Mouse (Mus musculus) cortical plate, adult 2 months (tissue): ENCODE results near the gene Zfp641. TPM values are rescaled to one million over a fixed set of nuclear protein-coding genes. Genes with fewer than 3 reads are reported as not detected.

Experiments
- H3K27ac ChIP-seq: fragments of 200-500 bp; 2 replicates; pipeline ENCODE4 v1.5.1; 2012; ENCODE audit warnings: low read length, control low read depth, inconsistent platforms; ENCODE audit not compliant: insufficient read depth
- H3K4me1 ChIP-seq: fragments of 200-500 bp; 2 replicates; pipeline ENCODE4 v1.6.1; 2011; ENCODE audit warnings: low read length; ENCODE audit not compliant: control insufficient read depth, insufficient read depth
- H3K4me3 ChIP-seq: fragments of 200-500 bp; 2 replicates; pipeline ENCODE4 v1.5.1; 2011; ENCODE audit warnings: mild to moderate bottlenecking, low read length, control low read depth; ENCODE audit not compliant: insufficient read depth
- CTCF ChIP-seq: fragments of 200-500 bp; IDR thresholded peaks from 2 replicates; pipeline ENCODE4 v1.5.1; 2011; ENCODE audit warnings: mild to moderate bottlenecking, control low read depth, low read length; ENCODE audit not compliant: insufficient read depth; ENCODE audit errors: extremely low read depth
- POLR2A ChIP-seq: fragments of 200-500 bp; IDR thresholded peaks from 2 replicates; pipeline ENCODE4 v1.6.1; 2011; ENCODE audit warnings: mild to moderate bottlenecking, low read length, control low read depth; ENCODE audit not compliant: insufficient read depth; ENCODE audit errors: extremely low read depth
- polyA plus RNA-seq: library from polyadenylated mRNA; depleted of rRNA; stranded (reverse); fragments of >200 nt; gene quantifications from 2 replicates; pipeline ENCODE4 v1.2.3, GENCODE M21; 2012; rRNA removed

The Zfp641 gene
- polyA plus RNA-seq, 1 experiment, result 10.3 TPM

GRCm38 (mm10) chr15:98256271-98256670 lies 39.7 kb downstream of the Zfp641 start:
- no peak for TF ChIP-seq CTCF
- TF ChIP-seq POLR2A, result no peak
- no peaks in the 10 kb centered on the region for H3K4me1 ChIP-seq
- no peak overlapping the region for H3K4me3 ChIP-seq
- no peak overlapping the region for H3K27ac ChIP-seq

Other genes starting within 250 kb of the Zfp641 start
- gene Pfkm, start 203.6 kb downstream of the Zfp641 start, polyA plus RNA-seq, result 391 and 405 TPM in 2 replicates
- gene Senp1, start 202.4 kb downstream of the Zfp641 start, polyA plus RNA-seq, result 10.3 and 10.6 TPM in 2 replicates
- 66.5 and 69.5 TPM in 2 replicates for gene Asb8, start 130.5 kb downstream of the Zfp641 start, polyA plus RNA-seq
- 22.6 and 23.0 TPM in 2 replicates for gene Ccdc184, start 129.0 kb downstream of the Zfp641 start, polyA plus RNA-seq
- gene Olfr288, start 100.6 kb downstream of the Zfp641 start, polyA plus RNA-seq, result 0.42 and 0.46 TPM in 2 replicates
- gene Gm44579, start 75.2 kb downstream of the Zfp641 start, polyA plus RNA-seq, result 0.25 TPM in 1 of 2 replicates, not detected in the other
- gene Olfr287, start 75.1 kb downstream of the Zfp641 start, polyA plus RNA-seq, result 16.8 and 18.2 TPM in 2 replicates
- gene Olfr286, start 61.7 kb downstream of the Zfp641 start, polyA plus RNA-seq, result not detected in 2 replicates
- not detected in 2 replicates for gene H1fnt, start 38.9 kb downstream of the Zfp641 start, polyA plus RNA-seq
- not detected in 2 replicates for gene Olfr285, start 21.2 kb upstream of the Zfp641 start, polyA plus RNA-seq
- not detected in 2 replicates for gene Olfr284, start 44.8 kb upstream of the Zfp641 start, polyA plus RNA-seq
- gene Olfr283, start 84.8 kb upstream of the Zfp641 start, polyA plus RNA-seq, result 0.21 and 0.26 TPM in 2 replicates
- not detected in 2 replicates for gene Olfr282, start 135.1 kb upstream of the Zfp641 start, polyA plus RNA-seq
- gene Olfr281, start 156.4 kb upstream of the Zfp641 start, polyA plus RNA-seq, result not detected in 2 replicates
- gene OR5BS1P, start 173.7 kb upstream of the Zfp641 start, polyA plus RNA-seq, result not detected in 2 replicates
- not detected in 2 replicates for gene Lalba, start 186.6 kb upstream of the Zfp641 start, polyA plus RNA-seq
- gene Olfr279, start 196.2 kb upstream of the Zfp641 start, polyA plus RNA-seq, result 0.04 and 0.19 TPM in 2 replicates
- gene Kansl2, start 238.1 kb upstream of the Zfp641 start, polyA plus RNA-seq, result 52.9 and 55.7 TPM in 2 replicates